Mouse (Mus musculus) kidney, postnatal 0 days (tissue): ENCODE data around the gene Timeless. TPM values are rescaled to one million over a fixed set of nuclear protein-coding genes. Genes with fewer than 3 reads are reported as not detected.

ENCODE experiments used
- ATAC-seq: fragments of 200-750 bp; cut with Nextera tagmentation; replicated peaks from 2 replicates; pipeline ENCODE4 v1.8.0; 2017; ENCODE audit warnings: low read depth, moderate number of reproducible peaks, moderate TSS enrichment, moderate library complexity; ENCODE audit not compliant: low FRiP score
- DNase-seq: peaks from one replicate; pipeline ENCODE4 v3.0.0-alpha.2; 2016; ENCODE audit warnings: low spot score
- H3K27ac ChIP-seq: fragments of 300-500 bp; sonication (generic); 2 replicates; pipeline ENCODE4 v1.5.1; 2014; ENCODE audit warnings: mild to moderate bottlenecking
- H3K27me3 ChIP-seq: fragments of 300-500 bp; sonication (generic); 2 replicates; pipeline ENCODE4 v1.6.1; 2014; ENCODE audit warnings: low read length, mixed read lengths; ENCODE audit not compliant: insufficient read depth
- H3K36me3 ChIP-seq: fragments of 300-500 bp; sonication (generic); 2 replicates; pipeline ENCODE4 v1.6.1; 2014; ENCODE audit warnings: low read length, mixed read lengths; ENCODE audit not compliant: insufficient read depth
- H3K4me1 ChIP-seq: fragments of 300-500 bp; sonication (generic); replicated peaks from 2 replicates; pipeline ENCODE4 v1.6.1; 2014; ENCODE audit warnings: antibody characterized with exemption, low read length, mixed read lengths; ENCODE audit not compliant: insufficient read depth
- H3K4me2 ChIP-seq: fragments of 300-500 bp; sonication (generic); 2 replicates; pipeline ENCODE4 v1.6.1; 2014; ENCODE audit warnings: mild to moderate bottlenecking, low read length, moderate library complexity, mixed read lengths
- H3K4me3 ChIP-seq: fragments of 300-500 bp; sonication (generic); replicated peaks from 2 replicates; pipeline ENCODE4 v1.5.1; 2014; ENCODE audit warnings: low read depth, low read length
- H3K9ac ChIP-seq: fragments of 300-500 bp; sonication (generic); 2 replicates; pipeline ENCODE4 v1.6.1; 2014; ENCODE audit warnings: low read depth, low read length
- H3K9me3 ChIP-seq: fragments of 300-500 bp; sonication (generic); replicated peaks from 2 replicates; pipeline ENCODE4 v1.6.1; 2016; ENCODE audit warnings: low read length, inconsistent platforms, mixed read lengths
- CTCF ChIP-seq: IDR thresholded peaks from 2 replicates; pipeline ENCODE4 v1.5.1; 2016; ENCODE audit warnings: antibody characterized with exemption, low read depth, mild to moderate bottlenecking, moderate library complexity
- WGBS: fragments of 180-500 bp; shearing (Covaris S2); extraction: QIAGEN DNeasy Blood & Tissue Kit; methylation state at CpG from one replicate; pipeline ENCODE4 v1.1.7; 2014; 5-methylcytosine and 5-hydroxymethylcytosine counted together
- polyA plus RNA-seq: library from polyadenylated mRNA; unstranded; fragments of >200 nt; fragmentation: Nextera tagmentation; extraction: Ambion mirVana; gene quantifications from 2 replicates; pipeline ENCODE4 v1.2.1, GENCODE M21; 2015

Gene Timeless
- polyA plus RNA-seq, 1 experiment from 2014 or later = 26.4 TPM

DNA sequence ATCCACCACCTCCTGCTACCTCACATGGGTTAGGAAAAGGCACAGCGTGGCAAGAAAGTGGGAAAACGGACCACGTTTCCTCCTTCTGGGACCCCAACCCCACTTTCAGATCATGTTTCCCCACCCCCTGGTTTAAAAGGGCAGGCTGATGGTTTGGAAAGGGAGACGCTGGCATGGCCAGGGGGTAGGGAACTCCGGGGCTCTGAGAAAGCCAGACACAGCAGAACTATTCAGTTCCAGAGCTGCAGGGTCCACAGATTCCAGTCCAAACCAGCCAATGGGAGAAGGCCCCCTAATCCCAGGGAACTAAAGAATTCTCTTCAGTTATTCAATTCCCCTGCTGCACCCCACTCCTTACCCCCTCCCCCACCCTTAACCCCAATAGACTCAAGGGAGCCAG, 6.8 kb upstream of the Timeless start:
- ATAC-seq (no peak), DNase-seq (no peak)
- Histone ChIP-seq H3K4me1 (no peaks in the 10 kb centered on the region), H3K27ac (no peak overlapping the region), H3K4me2 (no peak overlapping the region), H3K36me3 (no peaks in the 10 kb centered on the region), H3K9me3 (no peaks in the 10 kb centered on the region), H3K4me3 (no peak overlapping the region), H3K27me3 (no peaks in the 10 kb centered on the region), H3K9ac (no peak overlapping the region)
- TF ChIP-seq CTCF = no peak
- WGBS = 48% methylated on average over 5 of the region's 5 CpGs

DNA sequence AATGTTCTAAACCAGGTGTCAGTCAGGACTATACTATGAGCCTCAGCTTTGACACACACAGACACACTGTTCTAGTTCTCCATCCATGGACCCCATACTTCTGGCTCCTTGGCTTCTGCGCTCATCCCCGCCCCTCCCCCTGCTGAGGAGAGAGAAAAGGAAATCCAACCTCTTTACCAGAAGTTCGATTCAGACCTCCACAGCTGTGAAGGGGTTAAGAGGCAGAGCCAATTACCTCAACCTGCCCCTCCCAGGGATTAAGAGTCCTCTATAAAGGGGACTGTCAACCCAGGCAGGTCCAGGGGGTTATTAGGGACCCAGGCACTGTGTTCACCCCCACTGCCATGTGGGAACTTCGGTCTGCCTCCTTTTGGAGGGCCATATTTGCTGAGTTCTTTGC, 6.3 kb upstream of the Timeless start, which contains the start of gene Mip:
TSS of gene Mip (plus strand) at position 301 of the 400 bp plus-strand sequence.
- no peak within 1 kb of the TSS for H3K9ac ChIP-seq
- no peaks in the 10 kb centered on the region for H3K36me3 ChIP-seq
- no peak within 1 kb of the TSS for H3K4me3 ChIP-seq
- H3K4me1 ChIP-seq = no peaks in the 10 kb centered on the region
- TF ChIP-seq CTCF = no peak
- H3K9me3 ChIP-seq = no peaks in the 10 kb centered on the region
- ATAC-seq = no peak
- H3K27me3 ChIP-seq = no peaks in the 10 kb centered on the region
- no peak within 1 kb of the TSS for H3K4me2 ChIP-seq
- no peak for DNase-seq
- no peak within 1 kb of the TSS for H3K27ac ChIP-seq
- WGBS = 33% methylated on average over 4 of the region's 4 CpGs

DNA sequence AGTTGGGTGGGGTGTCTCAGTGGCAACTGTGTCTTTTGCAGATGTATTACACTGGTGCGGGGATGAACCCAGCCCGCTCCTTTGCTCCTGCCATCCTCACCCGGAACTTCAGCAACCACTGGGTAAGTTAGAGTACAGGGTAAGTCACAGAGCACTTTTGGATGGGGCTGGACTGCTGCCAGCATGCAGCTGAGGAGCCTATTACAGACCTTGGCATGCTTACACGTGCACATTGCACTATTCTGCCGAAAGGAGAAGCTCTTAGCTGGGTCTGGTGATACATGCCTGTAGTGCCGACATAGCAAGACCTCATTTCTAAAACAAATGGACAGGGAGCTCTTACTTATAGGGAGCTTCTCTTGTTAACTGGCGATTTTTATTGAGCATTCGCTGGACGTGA, 4.3 kb upstream of the Timeless start:
- DNase-seq (no peak), ATAC-seq (no peak)
- WGBS = 83% methylated on average over 9 of the region's 9 CpGs
- Histone ChIP-seq H3K9me3 (no peaks in the 10 kb centered on the region), H3K4me1 (no peaks in the 10 kb centered on the region), H3K27me3 (no peaks in the 10 kb centered on the region), H3K4me3 (no peak overlapping the region), H3K36me3 (no peaks in the 10 kb centered on the region), H3K27ac (no peak overlapping the region), H3K9ac (no peak overlapping the region), H3K4me2 (no peak overlapping the region)
- TF ChIP-seq CTCF = no peak

DNA sequence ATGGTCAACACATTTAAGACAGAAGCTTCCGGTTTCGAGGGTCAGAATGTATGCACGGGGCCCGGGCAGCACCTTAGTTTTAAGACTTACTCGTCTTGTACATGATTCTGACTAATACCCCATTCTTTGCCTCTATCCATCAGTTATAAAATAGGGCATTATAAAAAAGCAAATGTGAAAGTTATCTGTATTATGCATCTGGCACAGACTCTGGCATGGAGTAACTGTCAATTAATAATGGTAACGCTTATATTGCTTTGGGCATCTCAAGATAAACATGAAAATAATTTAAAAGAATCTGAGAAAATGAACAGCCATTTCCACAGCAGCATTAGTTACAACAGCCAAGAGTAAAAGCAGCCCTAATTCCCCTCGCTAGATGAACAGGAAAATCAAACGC, 3.9 kb upstream of the Timeless start:
- no peak overlapping the region for H3K27ac ChIP-seq
- no peaks in the 10 kb centered on the region for H3K36me3 ChIP-seq
- no peak overlapping the region for H3K4me3 ChIP-seq
- DNase-seq (no peak), ATAC-seq (no peak)
- no peak overlapping the region for H3K9ac ChIP-seq
- no peaks in the 10 kb centered on the region for H3K4me1 ChIP-seq
- no peaks in the 10 kb centered on the region for H3K9me3 ChIP-seq
- H3K27me3 ChIP-seq = no peaks in the 10 kb centered on the region
- WGBS = 92% methylated on average over 8 of the region's 8 CpGs
- H3K4me2 ChIP-seq = no peak overlapping the region
- no peak for TF ChIP-seq CTCF

DNA sequence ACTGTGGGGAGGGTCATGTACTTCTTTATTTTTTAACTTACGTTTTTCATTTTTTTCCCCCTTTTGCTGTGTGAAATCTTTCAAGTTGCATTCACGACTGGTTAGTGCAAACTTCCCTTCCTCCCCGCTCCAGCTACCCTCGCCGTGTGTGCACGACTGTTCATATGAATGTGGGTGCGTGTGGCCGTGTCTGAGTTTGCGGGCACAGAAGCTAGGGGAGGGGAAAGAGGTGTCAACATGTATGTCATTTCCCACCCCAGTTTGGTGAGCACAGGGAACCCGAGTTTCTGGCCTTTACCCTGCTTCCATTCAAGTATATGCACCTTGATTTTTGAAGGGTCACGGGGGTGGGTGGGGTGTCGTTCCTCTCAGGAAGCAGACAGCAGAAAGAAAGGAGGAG, 1.3 kb upstream of the Timeless start:
- Histone ChIP-seq H3K4me3 (no peak overlapping the region), H3K4me1 (no peaks in the 10 kb centered on the region), H3K27ac (no peak overlapping the region), H3K36me3 (no peaks in the 10 kb centered on the region), H3K9ac (no peak overlapping the region), H3K4me2 (no peak overlapping the region), H3K9me3 (no peaks in the 10 kb centered on the region), H3K27me3 (no peaks in the 10 kb centered on the region)
- ATAC-seq (no peak), DNase-seq (no peak)
- WGBS = 67% methylated on average over 12 of the region's 12 CpGs
- TF ChIP-seq CTCF = no peak

DNA sequence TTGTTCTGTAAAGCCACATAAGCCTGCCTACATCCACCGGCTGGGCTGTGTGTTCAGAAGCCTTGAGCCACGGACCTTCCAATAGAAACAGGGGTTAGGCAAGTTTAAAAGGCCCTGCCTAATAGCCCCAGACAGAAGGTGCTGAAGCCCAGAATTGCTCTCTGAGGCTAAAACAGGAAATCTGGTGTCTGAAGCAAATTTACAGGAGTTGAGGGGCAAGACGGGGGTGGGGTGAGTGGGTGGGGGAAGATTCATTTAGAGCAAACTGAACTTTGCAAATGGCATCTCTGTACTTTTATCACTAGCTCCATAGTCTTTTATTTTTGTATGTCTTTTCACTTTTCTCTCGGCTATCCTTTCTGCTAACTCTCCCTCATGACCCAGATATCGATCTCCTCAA, 719 bp upstream of the Timeless start:
- Histone ChIP-seq H3K4me1 (no peaks in the 10 kb centered on the region), H3K9me3 (no peaks in the 10 kb centered on the region), H3K4me3 (peak overlapping the region; percentile 80), H3K27ac (peak overlapping the region; percentile 93; the same call in 1 of the 2 replicates), H3K27me3 (no peaks in the 10 kb centered on the region), H3K9ac (peak overlapping the region; percentile 71; the same call in 1 of the 2 replicates), H3K4me2 (peak overlapping the region; percentile 80), H3K36me3 (no peaks in the 10 kb centered on the region)
- TF ChIP-seq CTCF = no peak
- ATAC-seq (no peak), DNase-seq (no peak)
- WGBS = 6% methylated on average over 5 of the region's 5 CpGs

DNA sequence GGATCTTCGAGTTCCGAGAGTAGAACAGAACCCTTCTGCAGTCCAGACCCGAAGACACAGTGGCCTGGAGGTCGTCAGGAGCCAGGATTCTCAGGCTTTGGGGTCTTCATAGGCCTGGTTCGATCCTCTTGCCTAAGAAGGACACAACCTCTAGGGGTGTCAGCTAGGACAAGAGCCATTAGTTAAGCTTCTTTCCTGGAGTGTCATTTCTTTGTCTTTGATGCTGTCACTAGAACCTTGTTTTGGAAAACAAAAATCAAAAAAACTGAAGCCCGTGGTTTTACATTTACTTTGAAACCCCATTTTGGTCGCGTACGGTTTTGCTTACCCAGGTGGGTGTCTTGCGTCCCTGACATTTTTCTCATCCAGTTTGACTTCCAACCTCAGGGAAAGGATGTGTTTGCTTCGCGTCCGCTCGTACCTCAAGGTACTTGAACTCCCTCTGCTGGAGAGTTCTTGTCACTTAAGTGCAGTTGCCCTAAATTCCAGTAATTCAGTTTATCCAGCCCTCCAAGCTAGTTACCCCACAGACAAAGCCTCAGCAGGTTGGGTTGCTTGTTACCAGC, 638 bp downstream of the Timeless start:
- Histone ChIP-seq H3K27me3 (no peaks in the 10 kb centered on the region), H3K27ac (peak overlapping the region; percentile 93), H3K36me3 (no peaks in the 10 kb centered on the region), H3K9ac (peak overlapping the region; percentile 71), H3K9me3 (no peaks in the 10 kb centered on the region), H3K4me3 (peak overlapping the region; percentile 80), H3K4me2 (peak overlapping the region; percentile 80), H3K4me1 (no peaks in the 10 kb centered on the region)
- 0 out of 2 replicates have a peak, but pooled peaks have one; percentile 12 for ATAC-seq
- peak; percentile 91 for DNase-seq
- under 1% methylated on average over 14 of the region's 14 CpGs for WGBS
- peak; percentile 83 for TF ChIP-seq CTCF
